Mouse (Mus musculus): ENCODE measurements around the gene Troap. TPM values are rescaled to one million over a fixed set of nuclear protein-coding genes. Genes with fewer than 3 reads are reported as not detected.

Gene Troap
- polyA plus RNA-seq, 1 experiment from 2014 or later, result 25.4 TPM

GRCm38 (mm10) chr15:99093291-99094258 lies 19.2 kb downstream of the Troap start:
- WGBS, result 2% methylated on average over 56 of the region's 56 CpGs
- Histone ChIP-seq H3K27me3 (replicated peaks) (peaks cover 92% of the 10 kb centered on the region), H3K4me1 (replicated peaks) (peaks cover 44% of the 10 kb centered on the region), H3K9ac (peak overlapping the region; percentile 33), H3K27ac (no peak overlapping the region), H3K4me2 (replicated peaks) (peak overlapping the region; percentile 82), H3K9me3 (no peaks in the 10 kb centered on the region), H3K36me3 (no peaks in the 10 kb centered on the region), H3K4me3 (replicated peaks) (peak overlapping the region; percentile 36)
- peak; percentile 54 for ATAC-seq

- Histone ChIP-seq H3K4me2 (replicated peaks) (peak overlapping the region; percentile 32), H3K27me3 (replicated peaks) (peaks cover 89% of the 10 kb centered on the region), H3K4me3 (replicated peaks) (no peak overlapping the region), H3K27ac (no peak overlapping the region), H3K4me1 (replicated peaks) (peaks cover 43% of the 10 kb centered on the region), H3K36me3 (no peaks in the 10 kb centered on the region), H3K9me3 (no peaks in the 10 kb centered on the region), H3K9ac (no peak overlapping the region)
- no peak for ATAC-seq
- 3% methylated on average over 27 of the region's 27 CpGs for WGBS
Observed at GRCm38 (mm10) chr15:99094631-99095270, 20.4 kb downstream of the Troap start.

- Histone ChIP-seq H3K36me3 (no peaks in the 10 kb centered on the region), H3K27ac (no peak overlapping the region), H3K27me3 (replicated peaks) (peaks cover 83% of the 10 kb centered on the region), H3K9ac (no peak overlapping the region), H3K4me2 (replicated peaks) (no peak overlapping the region), H3K4me1 (replicated peaks) (peaks cover 43% of the 10 kb centered on the region), H3K4me3 (replicated peaks) (no peak overlapping the region), H3K9me3 (no peaks in the 10 kb centered on the region)
- no peak for ATAC-seq
- WGBS, result 11% methylated on average over 6 of the region's 6 CpGs
Observed at GRCm38 (mm10) chr15:99095356-99095755, 21.0 kb downstream of the Troap start.

GRCm38 (mm10) chr15:99096061-99096793 lies 21.9 kb downstream of the Troap start:
- WGBS, result 6% methylated on average over 24 of the region's 24 CpGs
- Histone ChIP-seq H3K4me1 (replicated peaks) (peaks cover 43% of the 10 kb centered on the region), H3K4me2 (replicated peaks) (peak overlapping the region; percentile 76), H3K9ac (peak overlapping the region; percentile 47; the same call in 1 of the 2 replicates), H3K4me3 (replicated peaks) (peak overlapping the region; percentile 41), H3K9me3 (no peaks in the 10 kb centered on the region), H3K27ac (no peak overlapping the region), H3K36me3 (no peaks in the 10 kb centered on the region), H3K27me3 (replicated peaks) (peaks cover 78% of the 10 kb centered on the region)
- ATAC-seq, result no peak

- peak overlapping the region; percentile 76 for H3K4me2 ChIP-seq (replicated peaks)
- H3K4me3 ChIP-seq (replicated peaks), result peak overlapping the region; percentile 41
- under 1% methylated on average over 58 of the region's 58 CpGs for WGBS
- no peaks in the 10 kb centered on the region for H3K36me3 ChIP-seq
- peak overlapping the region; percentile 47 for H3K9ac ChIP-seq
- H3K27ac ChIP-seq, result no peak overlapping the region
- no peaks in the 10 kb centered on the region for H3K9me3 ChIP-seq
- H3K27me3 ChIP-seq (replicated peaks), result peaks cover 71% of the 10 kb centered on the region
- peaks cover 43% of the 10 kb centered on the region for H3K4me1 ChIP-seq (replicated peaks)
- no peak for ATAC-seq
Observed at GRCm38 (mm10) chr15:99096831-99097500, 22.6 kb downstream of the Troap start.

- WGBS, result 1% methylated on average over 39 of the region's 39 CpGs
- Histone ChIP-seq H3K4me2 (replicated peaks) (peak overlapping the region; percentile 76), H3K27me3 (replicated peaks) (peaks cover 61% of the 10 kb centered on the region), H3K4me3 (replicated peaks) (peak overlapping the region; percentile 41), H3K4me1 (replicated peaks) (peaks cover 43% of the 10 kb centered on the region), H3K9me3 (no peaks in the 10 kb centered on the region), H3K9ac (peak overlapping the region; percentile 24), H3K36me3 (no peaks in the 10 kb centered on the region), H3K27ac (no peak overlapping the region)
- no peak for ATAC-seq
Observed at GRCm38 (mm10) chr15:99097840-99098492, 23.6 kb downstream of the Troap start.

GRCm38 (mm10) chr15:99098493-99098861 lies 24.1 kb downstream of the Troap start:
- peak overlapping the region; percentile 41 for H3K4me3 ChIP-seq (replicated peaks)
- H3K27me3 ChIP-seq (replicated peaks), result peaks cover 56% of the 10 kb centered on the region
- H3K4me2 ChIP-seq (replicated peaks), result peak overlapping the region; percentile 76
- WGBS, result 3% methylated on average over 9 of the region's 9 CpGs
- H3K4me1 ChIP-seq (replicated peaks), result peaks cover 41% of the 10 kb centered on the region
- no peak overlapping the region for H3K27ac ChIP-seq
- no peaks in the 10 kb centered on the region for H3K9me3 ChIP-seq
- H3K36me3 ChIP-seq, result no peaks in the 10 kb centered on the region
- H3K9ac ChIP-seq, result peak overlapping the region; percentile 24; the same call in 1 of the 2 replicates
- peak; percentile 7 for ATAC-seq

GRCm38 (mm10) chr15:99099139-99099556 lies 24.8 kb downstream of the Troap start:
- peak overlapping the region; percentile 79 for H3K27ac ChIP-seq
- peak overlapping the region; percentile 47 for H3K9ac ChIP-seq
- no peaks in the 10 kb centered on the region for H3K36me3 ChIP-seq
- WGBS, result under 1% methylated on average over 15 of the region's 15 CpGs
- H3K4me1 ChIP-seq (replicated peaks), result peaks cover 36% of the 10 kb centered on the region
- peaks cover 51% of the 10 kb centered on the region for H3K27me3 ChIP-seq (replicated peaks)
- peak; percentile 93 for ATAC-seq
- peak overlapping the region; percentile 76 for H3K4me2 ChIP-seq (replicated peaks)
- H3K4me3 ChIP-seq (replicated peaks), result peak overlapping the region; percentile 41
- H3K9me3 ChIP-seq, result no peaks in the 10 kb centered on the region

GRCm38 (mm10) chr15:99099984-99100383 lies 25.6 kb downstream of the Troap start:
- H3K4me2 ChIP-seq (replicated peaks), result peak overlapping the region; percentile 76
- H3K9ac ChIP-seq, result no peak overlapping the region
- 54% methylated on average over 3 of the region's 3 CpGs for WGBS
- H3K27me3 ChIP-seq (replicated peaks), result peaks cover 45% of the 10 kb centered on the region
- no peaks in the 10 kb centered on the region for H3K36me3 ChIP-seq
- peaks cover 31% of the 10 kb centered on the region for H3K4me1 ChIP-seq (replicated peaks)
- H3K27ac ChIP-seq, result no peak overlapping the region
- no peak for ATAC-seq
- no peaks in the 10 kb centered on the region for H3K9me3 ChIP-seq
- H3K4me3 ChIP-seq (replicated peaks), result peak overlapping the region; percentile 41

GRCm38 (mm10) chr15:99105238-99105637 lies 30.9 kb downstream of the Troap start:
- Histone ChIP-seq H3K4me2 (replicated peaks) (no peak overlapping the region), H3K27me3 (replicated peaks) (no peaks in the 10 kb centered on the region), H3K9me3 (no peaks in the 10 kb centered on the region), H3K9ac (no peak overlapping the region), H3K4me3 (replicated peaks) (no peak overlapping the region), H3K36me3 (no peaks in the 10 kb centered on the region), H3K27ac (no peak overlapping the region), H3K4me1 (replicated peaks) (no peaks in the 10 kb centered on the region)
- 60% methylated on average over 7 of the region's 7 CpGs for WGBS
- ATAC-seq, result no peak

GRCm38 (mm10) chr15:99107866-99108265 lies 33.5 kb downstream of the Troap start:
- Histone ChIP-seq H3K27ac (no peak overlapping the region), H3K4me2 (replicated peaks) (no peak overlapping the region), H3K4me1 (replicated peaks) (no peaks in the 10 kb centered on the region), H3K4me3 (replicated peaks) (no peak overlapping the region), H3K9ac (no peak overlapping the region), H3K9me3 (no peaks in the 10 kb centered on the region), H3K36me3 (no peaks in the 10 kb centered on the region), H3K27me3 (replicated peaks) (no peaks in the 10 kb centered on the region)
- 73% methylated on average over 3 of the region's 3 CpGs for WGBS
- no peak for ATAC-seq

Data from intestine, embryonic 15.5 days (tissue).